Mouse (Mus musculus) CH12.LX (cell line): ENCODE results near the gene Cer1.

Source experiments
- CTCF ChIP-seq, 2 experiments: IDR thresholded peaks in 1 of 2; conservative IDR thresholded peaks in 1 of 2; 2 replicates each; pipeline ENCODE4 v1.5.1; 2011 to 2012; ENCODE audit warnings: low read depth in 2 of 2, low read length in 2 of 2, improper control_type of control experiment in 1 of 2, inconsistent platforms in 1 of 2, mild to moderate bottlenecking in 1 of 2, moderate library complexity in 1 of 2
- EP300 ChIP-seq: IDR thresholded peaks from 2 replicates; pipeline ENCODE4 v1.6.1; 2011; ENCODE audit warnings: low read length, improper control_type of control experiment
- NELFE ChIP-seq: IDR thresholded peaks from 2 replicates; pipeline ENCODE4 v1.6.1; 2011; ENCODE audit warnings: low read depth, low read length, improper control_type of control experiment
- NRF1 ChIP-seq: IDR thresholded peaks from 2 replicates; pipeline ENCODE4 v1.6.1; 2014; ENCODE audit warnings: low read depth, mild to moderate bottlenecking, inconsistent platforms, low read length, improper control_type of control experiment, moderate library complexity
- PAX5 ChIP-seq: IDR thresholded peaks from 2 replicates; pipeline ENCODE4 v1.6.1; 2012; ENCODE audit warnings: low read length, inconsistent platforms, mixed read lengths
- POLR2A ChIP-seq: IDR thresholded peaks from 2 replicates; pipeline ENCODE4 v1.6.1; 2011; ENCODE audit warnings: low read depth, mild to moderate bottlenecking, improper control_type of control experiment, low read length
- POLR2AphosphoS2 ChIP-seq: IDR thresholded peaks from 2 replicates; pipeline ENCODE4 v1.6.1; 2011; ENCODE audit warnings: low read depth, low read length, improper control_type of control experiment
- SMC3 ChIP-seq: IDR thresholded peaks from 2 replicates; pipeline ENCODE4 v1.6.1; 2011; ENCODE audit warnings: low read depth, low read length, improper control_type of control experiment
- ZMIZ1 ChIP-seq: IDR thresholded peaks from 2 replicates; pipeline ENCODE4 v1.6.1; 2012; ENCODE audit warnings: low read depth, mild to moderate bottlenecking, inconsistent platforms, low read length, improper control_type of control experiment

DNA sequence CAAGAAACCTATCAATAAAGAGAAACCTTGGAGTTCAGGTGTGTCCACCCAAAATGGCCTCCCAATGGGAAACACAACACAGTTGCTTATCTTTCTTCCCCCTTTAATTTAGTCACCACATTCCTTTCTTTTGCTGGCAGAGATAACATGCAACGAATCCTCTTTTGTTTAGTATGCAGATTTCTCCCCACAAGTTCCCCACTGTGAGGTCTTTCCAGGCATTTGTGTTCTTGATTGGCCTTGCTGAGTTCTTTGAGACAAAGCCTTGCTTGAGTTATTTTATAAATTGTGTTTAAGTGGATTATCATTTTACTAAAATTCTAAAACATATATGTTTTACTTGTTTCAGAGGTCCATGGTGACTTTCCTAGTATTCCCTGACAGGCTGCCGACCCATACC lies 1.2 kb upstream of the Cer1 start:
- no peak for TF ChIP-seq CTCF (conservative IDR thresholded peaks at IDR 0.05 in 1 of 2, IDR thresholded peaks at IDR 0.05 in 1 of 2; ENCODE audit: low read depth in 2 of 2, low read length in 2 of 2)
- no peak for TF ChIP-seq POLR2A
- no peak for TF ChIP-seq POLR2AphosphoS2
- no peak for TF ChIP-seq PAX5
- no peak for TF ChIP-seq EP300
- no peak for TF ChIP-seq SMC3
- no peak for TF ChIP-seq NELFE
- no peak for TF ChIP-seq NRF1
- no peak for TF ChIP-seq ZMIZ1
